Mouse (Mus musculus) left cerebral cortex, postnatal 14 days (tissue): ENCODE results near the gene Nadsyn1. TPM values are rescaled to one million over a fixed set of nuclear protein-coding genes. Genes with fewer than 3 reads are reported as not detected.

Experiments used
- DNase-seq, 2 experiments: peaks; one replicate each; pipeline ENCODE4 v3.0.0; 2021 to 2022; ENCODE audit warnings: low spot score in 2 of 2, mixed read lengths in 1 of 2
- intact Hi-C: fragments of 180-260 bp; cut with DNase I; formaldehyde crosslinking; loops from one replicate; pipeline ENCODE4 v1.15.1; 2025
- microRNA-seq, 2 experiments: library from miRNA; unstranded; fragments of <30 nt; microRNA quantifications; one replicate each; pipeline ENCODE4 v1.2.0; 2022
- total RNA-seq, 2 experiments: library from RNA; stranded (reverse); gene quantifications; 2 replicates each; pipeline ENCODE4 v1.2.3; 2021

The Nadsyn1 gene
- total RNA-seq, 2 experiments from 2014 or later = 5.4 to 5.6 TPM

- DNase-seq = no peak
- intact Hi-C loops = loop anchor here (10.0 kb wide), 1 partner anchor 283 kb away; the partner anchor contains the start of gene Slc22a18
These were observed 65.0 kb downstream of the Nadsyn1 start for GRCm38 (mm10) chr7:143757696-143758095.

GRCm38 (mm10) chr7:143757027-143757390 lies 65.6 kb downstream of the Nadsyn1 start:
- intact Hi-C loops = loop anchor here (10.0 kb wide), 1 partner anchor 282 kb away; the partner anchor contains the start of gene Slc22a18
- DNase-seq = peak; percentile 61 to 72

GRCm38 (mm10) chr7:143756125-143757026 lies 66.3 kb downstream of the Nadsyn1 start, which contains the start of gene Osbpl5:
Gene Osbpl5 (minus strand): TSS chr7:143756985.
- peak; percentile 17 to 69 for DNase-seq
- intact Hi-C loops = loop anchor here (10.0 kb wide), 1 partner anchor 282 kb away; the partner anchor contains the start of gene Slc22a18

GRCm38 (mm10) chr7:143755357-143756124 lies 67.1 kb downstream of the Nadsyn1 start:
- no peak for DNase-seq
- intact Hi-C loops = loop anchor here (10.0 kb wide), 1 partner anchor 281 kb away; the partner anchor contains the start of gene Slc22a18

GRCm38 (mm10) chr7:143753990-143754715 lies 68.5 kb downstream of the Nadsyn1 start:
- intact Hi-C loops = loop anchor here (10.0 kb wide), 1 partner anchor 279 kb away; the partner anchor contains the start of gene Slc22a18
- DNase-seq = peak; percentile 48 to 56

GRCm38 (mm10) chr7:143752606-143753005 lies 70.0 kb downstream of the Nadsyn1 start:
- intact Hi-C loops = loop anchor here (10.0 kb wide), 1 partner anchor 278 kb away; the partner anchor contains the start of gene Slc22a18
- DNase-seq = no peak

GRCm38 (mm10) chr7:143752056-143752455 lies 70.6 kb downstream of the Nadsyn1 start:
- intact Hi-C loops = loop anchor here (10.0 kb wide), 1 partner anchor 277 kb away; the partner anchor contains the start of gene Slc22a18
- DNase-seq = no peak

- no peak for DNase-seq
- intact Hi-C loops = loop anchor here (10.0 kb wide), 1 partner anchor 277 kb away; the partner anchor contains the start of gene Slc22a18
These were observed 71.3 kb downstream of the Nadsyn1 start for GRCm38 (mm10) chr7:143751380-143751779.

GRCm38 (mm10) chr7:143749045-143749444 lies 73.6 kb downstream of the Nadsyn1 start:
- DNase-seq = no peak
- intact Hi-C loops = loop anchor here (2.0 to 10.0 kb wide), 2 partner anchors 42 to 594 kb away; no protein-coding TSS in a partner anchor

GRCm38 (mm10) chr7:143748041-143748868 lies 74.4 kb downstream of the Nadsyn1 start:
- intact Hi-C loops = loop anchor here (2.0 to 10.0 kb wide), 2 partner anchors 41 to 593 kb away; no protein-coding TSS in a partner anchor
- DNase-seq = peak; percentile 91 to 96

Small RNA genes within 50 kb of the gene (microRNA-seq; reads per million reads assigned to microRNA genes)
- 0 reads per million in 2 experiments for gene Gm22064

Other genes with a start within 250 kb of the Nadsyn1 start
- gene Cars, start 222.8 kb downstream of the Nadsyn1 start, total RNA-seq = 10 to 100 TPM; 54.3 to 56.5 TPM
- under 1 TPM; 0.11 to 0.15 TPM for gene Tnfrsf26, start 194.1 kb downstream of the Nadsyn1 start, total RNA-seq
- gene Tnfrsf22, start 173.2 kb downstream of the Nadsyn1 start, total RNA-seq = 1 to 10 TPM; 2.7 to 2.8 TPM
- gene Tnfrsf23, start 137.0 kb downstream of the Nadsyn1 start, total RNA-seq = 1 to 10 TPM in 1 of 2 experiments, under 1 TPM in 1; 0.92 to 1.0 TPM
- gene Osbpl5, start 65.9 kb downstream of the Nadsyn1 start, total RNA-seq = 10 to 100 TPM; 33.7 to 35.6 TPM
- not detected for gene Mrgprg, start 55.9 kb downstream of the Nadsyn1 start, total RNA-seq
- gene Mrgpre, start 38.3 kb downstream of the Nadsyn1 start, total RNA-seq = 1 to 10 TPM; 7.4 to 8.7 TPM
- 10 to 100 TPM; 56.2 to 59.3 TPM for gene Dhcr7, start 296 bp upstream of the Nadsyn1 start, total RNA-seq
- not detected for gene Gm498, start 44.0 kb upstream of the Nadsyn1 start, total RNA-seq
- 100 to 1,000 TPM; 170 to 187 TPM for gene Shank2, start 179.1 kb upstream of the Nadsyn1 start, total RNA-seq